Mouse (Mus musculus): ENCODE measurements around the gene Rac2. TPM values are rescaled to one million over a fixed set of nuclear protein-coding genes. Genes with fewer than 3 reads are reported as not detected.

The Rac2 gene
- polyA plus RNA-seq, 1 experiment, result 156 TPM

- no peak for TF ChIP-seq POLR2A (IDR thresholded peaks at IDR 0.05; ENCODE audit: borderline replicate concordance, control insufficient read depth, low read depth, low read length)
- TF ChIP-seq CTCF (IDR thresholded peaks at IDR 0.05; ENCODE audit: control insufficient read depth, insufficient read depth, low read length), result no peak
- Histone ChIP-seq H3K4me3 (replicated peaks; ENCODE audit: control insufficient read depth, low read depth, low read length) (no peak overlapping the region), H3K27ac (ENCODE audit: control insufficient read depth, insufficient read depth, low read depth, low read length, poor library complexity) (no peak overlapping the region), H3K4me1 (ENCODE audit: control insufficient read depth, insufficient read depth, low read length) (no peaks in the 10 kb centered on the region; the same call in 1 of the 2 replicates)
- WGBS, result 69% methylated on average over 8 of the region's 8 CpGs
Observed at GRCm38 (mm10) chr15:78548711-78549110, 23.9 kb downstream of the Rac2 start.

- TF ChIP-seq POLR2A (IDR thresholded peaks at IDR 0.05; ENCODE audit: borderline replicate concordance, control insufficient read depth, low read depth, low read length) (no peak), CTCF (IDR thresholded peaks at IDR 0.05; ENCODE audit: control insufficient read depth, insufficient read depth, low read length) (no peak)
- 35% methylated on average over 3 of the region's 3 CpGs for WGBS
- Histone ChIP-seq H3K4me3 (replicated peaks; ENCODE audit: control insufficient read depth, low read depth, low read length) (no peak overlapping the region), H3K4me1 (ENCODE audit: control insufficient read depth, insufficient read depth, low read length) (no peaks in the 10 kb centered on the region; the same call in 1 of the 2 replicates), H3K27ac (ENCODE audit: control insufficient read depth, insufficient read depth, low read depth, low read length, poor library complexity) (no peak overlapping the region)
Observed at GRCm38 (mm10) chr15:78548336-78548665, 24.3 kb downstream of the Rac2 start.

- Histone ChIP-seq H3K4me3 (replicated peaks; ENCODE audit: control insufficient read depth, low read depth, low read length) (no peak overlapping the region), H3K27ac (ENCODE audit: control insufficient read depth, insufficient read depth, low read depth, low read length, poor library complexity) (no peak overlapping the region), H3K4me1 (ENCODE audit: control insufficient read depth, insufficient read depth, low read length) (no peaks in the 10 kb centered on the region; the same call in 1 of the 2 replicates)
- TF ChIP-seq CTCF (IDR thresholded peaks at IDR 0.05; ENCODE audit: control insufficient read depth, insufficient read depth, low read length) (peak; percentile 26; the same call in 1 of the 2 replicates), POLR2A (IDR thresholded peaks at IDR 0.05; ENCODE audit: borderline replicate concordance, control insufficient read depth, low read depth, low read length) (no peak)
- WGBS, result 50% methylated on average over 5 of the region's 5 CpGs
Observed at GRCm38 (mm10) chr15:78547415-78548335, 24.9 kb downstream of the Rac2 start.

- no peak overlapping the region for H3K4me3 ChIP-seq (replicated peaks; ENCODE audit: control insufficient read depth, low read depth, low read length)
- TF ChIP-seq CTCF (IDR thresholded peaks at IDR 0.05; ENCODE audit: control insufficient read depth, insufficient read depth, low read length) (no peak), POLR2A (IDR thresholded peaks at IDR 0.05; ENCODE audit: borderline replicate concordance, control insufficient read depth, low read depth, low read length) (no peak)
- no peaks in the 10 kb centered on the region; the same call in 1 of the 2 replicates for H3K4me1 ChIP-seq (ENCODE audit: control insufficient read depth, insufficient read depth, low read length)
- H3K27ac ChIP-seq (ENCODE audit: control insufficient read depth, insufficient read depth, low read depth, low read length, poor library complexity), result no peak overlapping the region
- WGBS, result 56% methylated on average over 4 of the region's 4 CpGs
Observed at GRCm38 (mm10) chr15:78546060-78546459, 26.5 kb downstream of the Rac2 start.

- no peak within 1 kb of the TSS for H3K27ac ChIP-seq (ENCODE audit: control insufficient read depth, insufficient read depth, low read depth, low read length, poor library complexity)
- 9% methylated on average over 14 of the region's 14 CpGs for WGBS
- H3K4me1 ChIP-seq (ENCODE audit: control insufficient read depth, insufficient read depth, low read length), result no peaks in the 10 kb centered on the region; the same call in 1 of the 2 replicates
- no peak within 1 kb of the TSS for H3K4me3 ChIP-seq (replicated peaks; ENCODE audit: control insufficient read depth, low read depth, low read length)
- TF ChIP-seq POLR2A (IDR thresholded peaks at IDR 0.05; ENCODE audit: borderline replicate concordance, control insufficient read depth, low read depth, low read length) (no peak), CTCF (IDR thresholded peaks at IDR 0.05; ENCODE audit: control insufficient read depth, insufficient read depth, low read length) (no peak)
Observed at GRCm38 (mm10) chr15:78544561-78545001, 28.0 kb downstream of the Rac2 start, which contains the start of gene Sstr3. TSS of gene Sstr3 (minus strand) at chr15:78544685.

- H3K4me1 ChIP-seq (ENCODE audit: control insufficient read depth, insufficient read depth, low read length), result no peaks in the 10 kb centered on the region; the same call in 1 of the 2 replicates
- TF ChIP-seq POLR2A (IDR thresholded peaks at IDR 0.05; ENCODE audit: borderline replicate concordance, control insufficient read depth, low read depth, low read length), result no peak
- TF ChIP-seq CTCF (IDR thresholded peaks at IDR 0.05; ENCODE audit: control insufficient read depth, insufficient read depth, low read length), result no peak
- no peak overlapping the region for H3K27ac ChIP-seq (ENCODE audit: control insufficient read depth, insufficient read depth, low read depth, low read length, poor library complexity)
- H3K4me3 ChIP-seq (replicated peaks; ENCODE audit: control insufficient read depth, low read depth, low read length), result no peak overlapping the region
- WGBS, result 75% methylated on average over 15 of the region's 15 CpGs
Observed at GRCm38 (mm10) chr15:78544041-78544440, 28.5 kb downstream of the Rac2 start.

- no peak for TF ChIP-seq CTCF (IDR thresholded peaks at IDR 0.05; ENCODE audit: control insufficient read depth, insufficient read depth, low read length)
- TF ChIP-seq POLR2A (IDR thresholded peaks at IDR 0.05; ENCODE audit: borderline replicate concordance, control insufficient read depth, low read depth, low read length), result no peak
- no peak overlapping the region for H3K4me3 ChIP-seq (replicated peaks; ENCODE audit: control insufficient read depth, low read depth, low read length)
- 76% methylated on average over 7 of the region's 7 CpGs for WGBS
- no peak overlapping the region for H3K27ac ChIP-seq (ENCODE audit: control insufficient read depth, insufficient read depth, low read depth, low read length, poor library complexity)
- no peaks in the 10 kb centered on the region; the same call in 1 of the 2 replicates for H3K4me1 ChIP-seq (ENCODE audit: control insufficient read depth, insufficient read depth, low read length)
Observed at GRCm38 (mm10) chr15:78542767-78543303, 29.7 kb downstream of the Rac2 start.

- TF ChIP-seq CTCF (IDR thresholded peaks at IDR 0.05; ENCODE audit: control insufficient read depth, insufficient read depth, low read length) (no peak), POLR2A (IDR thresholded peaks at IDR 0.05; ENCODE audit: borderline replicate concordance, control insufficient read depth, low read depth, low read length) (no peak)
- Histone ChIP-seq H3K4me1 (ENCODE audit: control insufficient read depth, insufficient read depth, low read length) (no peaks in the 10 kb centered on the region; the same call in 1 of the 2 replicates), H3K4me3 (replicated peaks; ENCODE audit: control insufficient read depth, low read depth, low read length) (no peak overlapping the region), H3K27ac (ENCODE audit: control insufficient read depth, insufficient read depth, low read depth, low read length, poor library complexity) (no peak overlapping the region)
- 79% methylated on average over 3 of the region's 3 CpGs for WGBS
Observed at GRCm38 (mm10) chr15:78542098-78542766, 30.4 kb downstream of the Rac2 start.

Measured in bone marrow, adult 2 months (tissue).